Mouse (Mus musculus) midbrain, embryonic 16.5 days (tissue): ENCODE measurements at regions not wholly inside any gene's neighbourhood (a gene's known extent, or its start where the extent isn't known, plus 50 kb on each side); places are given as distances from the start of the nearest gene placed in this dataset.

Experiments
- ATAC-seq: fragments of 200-750 bp; cut with Nextera tagmentation; 2 replicates; pipeline ENCODE4 v1.8.0; 2017; ENCODE audit warnings: moderate TSS enrichment
- H3K27ac ChIP-seq: fragments of 300-500 bp; sonication (generic); 2 replicates; pipeline ENCODE4 v1.5.1; 2014; ENCODE audit warnings: mild to moderate bottlenecking, low read length, mixed read lengths
- H3K27me3 ChIP-seq: fragments of 300-500 bp; sonication (generic); 2 replicates; pipeline ENCODE4 v1.6.1; 2014; ENCODE audit warnings: low read depth, low read length, mixed read lengths; ENCODE audit not compliant: control insufficient read depth, insufficient read depth
- H3K36me3 ChIP-seq: fragments of 300-500 bp; sonication (generic); 2 replicates; pipeline ENCODE4 v1.6.1; 2014; ENCODE audit warnings: mild to moderate bottlenecking, low read length, moderate library complexity, mixed read lengths; ENCODE audit not compliant: control insufficient read depth, insufficient read depth
- H3K4me1 ChIP-seq: fragments of 300-500 bp; sonication (generic); 2 replicates; pipeline ENCODE4 v1.6.1; 2014; ENCODE audit warnings: mild to moderate bottlenecking, low read length, mixed read lengths; ENCODE audit not compliant: control insufficient read depth, insufficient read depth
- H3K4me2 ChIP-seq: fragments of 300-500 bp; sonication (generic); 2 replicates; pipeline ENCODE4 v1.6.1; 2014; ENCODE audit warnings: mild to moderate bottlenecking, low read length, mixed read lengths
- H3K4me3 ChIP-seq: fragments of 300-500 bp; sonication (generic); 2 replicates; pipeline ENCODE4 v1.5.1; 2014; ENCODE audit warnings: low read depth, mild to moderate bottlenecking, low read length, moderate library complexity, mixed read lengths
- H3K9ac ChIP-seq: fragments of 300-500 bp; sonication (generic); 2 replicates; pipeline ENCODE4 v1.6.1; 2014; ENCODE audit warnings: low read depth, low read length, mixed read lengths
- H3K9me3 ChIP-seq: fragments of 300-500 bp; sonication (generic); replicated peaks from 2 replicates; pipeline ENCODE4 v1.6.1; 2014; ENCODE audit warnings: mild to moderate bottlenecking, low read length, mixed read lengths; ENCODE audit not compliant: control insufficient read depth, poor library complexity, severe bottlenecking
- WGBS: fragments of 180-500 bp; shearing (Covaris S2); extraction: QIAGEN DNeasy Blood & Tissue Kit; methylation state at CpG from one replicate; pipeline ENCODE4 v1.1.7; 2014; 5-methylcytosine and 5-hydroxymethylcytosine counted together

GRCm38 (mm10) chr2:30743976-30744620 lies 59.4 kb downstream of the 1700001O22Rik start:
- no peaks in the 10 kb centered on the region for H3K9me3 ChIP-seq
- 2% methylated on average over 15 of the region's 15 CpGs for WGBS
- peak overlapping the region; percentile 36 for H3K4me2 ChIP-seq
- ATAC-seq: peak; percentile 75
- H3K36me3 ChIP-seq: no peaks in the 10 kb centered on the region
- H3K4me3 ChIP-seq: no peak overlapping the region
- no peaks in the 10 kb centered on the region for H3K27me3 ChIP-seq
- H3K9ac ChIP-seq: peak overlapping the region; percentile 52; the same call in 1 of the 2 replicates
- H3K27ac ChIP-seq: peak overlapping the region; percentile 86
- peaks cover 13% of the 10 kb centered on the region for H3K4me1 ChIP-seq

GRCm38 (mm10) chr2:30743265-30743846 lies 60.1 kb downstream of the 1700001O22Rik start:
- Histone ChIP-seq H3K4me3 (no peak overlapping the region), H3K9me3 (no peaks in the 10 kb centered on the region), H3K27ac (peak overlapping the region; percentile 86), H3K9ac (peak overlapping the region; percentile 52; the same call in 1 of the 2 replicates), H3K27me3 (no peaks in the 10 kb centered on the region), H3K4me2 (peak overlapping the region; percentile 36; the same call in 1 of the 2 replicates), H3K36me3 (no peaks in the 10 kb centered on the region), H3K4me1 (peaks cover 13% of the 10 kb centered on the region)
- peak; percentile 52 for ATAC-seq
- 43% methylated on average over 4 of the region's 4 CpGs for WGBS

GRCm38 (mm10) chr2:30741450-30741849 lies 62.0 kb downstream of the 1700001O22Rik start:
- Histone ChIP-seq H3K27me3 (no peaks in the 10 kb centered on the region), H3K27ac (no peak overlapping the region), H3K4me2 (no peak overlapping the region), H3K36me3 (no peaks in the 10 kb centered on the region), H3K4me1 (peaks cover 15% of the 10 kb centered on the region), H3K4me3 (no peak overlapping the region), H3K9me3 (no peaks in the 10 kb centered on the region), H3K9ac (no peak overlapping the region)
- 93% methylated on average over 2 of the region's 2 CpGs for WGBS
- no peak for ATAC-seq

- peak; percentile 32 for ATAC-seq
- H3K27ac ChIP-seq: peak overlapping the region; percentile 60; the same call in 1 of the 2 replicates
- 30% methylated on average over 5 of the region's 5 CpGs for WGBS
Measured at GRCm38 (mm10) chr2:30737759-30738158, 65.7 kb downstream of the 1700001O22Rik start.

GRCm38 (mm10) chr2:30736705-30737104 lies 66.8 kb downstream of the 1700001O22Rik start:
- H3K9me3 ChIP-seq: no peaks in the 10 kb centered on the region
- 0 out of 2 replicates have a peak, but pooled peaks cover 2% of the 10 kb centered on the region for H3K4me1 ChIP-seq
- H3K9ac ChIP-seq: no peak overlapping the region
- H3K4me3 ChIP-seq: no peak overlapping the region
- H3K27me3 ChIP-seq: no peaks in the 10 kb centered on the region
- H3K4me2 ChIP-seq: no peak overlapping the region
- 50% methylated on average over 6 of the region's 6 CpGs for WGBS
- peak overlapping the region; percentile 2; the same call in 1 of the 2 replicates for H3K27ac ChIP-seq
- no peaks in the 10 kb centered on the region for H3K36me3 ChIP-seq
- ATAC-seq: no peak

More at GRCm38 (mm10) chr2:30737759-30738158, 65.7 kb downstream of the 1700001O22Rik start:
- Histone ChIP-seq H3K4me1 (0 out of 2 replicates have a peak, but pooled peaks cover 2% of the 10 kb centered on the region), H3K4me3 (no peak overlapping the region), H3K27me3 (no peaks in the 10 kb centered on the region), H3K36me3 (no peaks in the 10 kb centered on the region), H3K4me2 (no peak overlapping the region), H3K9me3 (no peaks in the 10 kb centered on the region), H3K9ac (no peak overlapping the region)

- 0 out of 2 replicates have a peak, but pooled peaks cover 2% of the 10 kb centered on the region for H3K4me1 ChIP-seq
- H3K27ac ChIP-seq: no peak overlapping the region; the same call in 1 of the 2 replicates
- no peak overlapping the region for H3K4me3 ChIP-seq
- H3K9ac ChIP-seq: no peak overlapping the region
- H3K9me3 ChIP-seq: no peaks in the 10 kb centered on the region
- WGBS: 48% methylated on average over 2 of the region's 2 CpGs
- no peaks in the 10 kb centered on the region for H3K36me3 ChIP-seq
- no peak for ATAC-seq
- H3K27me3 ChIP-seq: no peaks in the 10 kb centered on the region
- H3K4me2 ChIP-seq: no peak overlapping the region
Measured at GRCm38 (mm10) chr2:30736236-30736635, 67.2 kb downstream of the 1700001O22Rik start.

GRCm38 (mm10) chr2:30733853-30734252 lies 69.6 kb downstream of the 1700001O22Rik start:
- ATAC-seq: no peak
- Histone ChIP-seq H3K4me3 (no peak overlapping the region), H3K9ac (no peak overlapping the region), H3K9me3 (no peaks in the 10 kb centered on the region), H3K36me3 (no peaks in the 10 kb centered on the region), H3K4me2 (no peak overlapping the region), H3K4me1 (0 out of 2 replicates have a peak, but pooled peaks cover 2% of the 10 kb centered on the region), H3K27ac (no peak overlapping the region), H3K27me3 (no peaks in the 10 kb centered on the region)
- WGBS: 21% methylated on average over 6 of the region's 6 CpGs

GRCm38 (mm10) chr2:30731832-30732231 lies 71.6 kb downstream of the 1700001O22Rik start:
- H3K27me3 ChIP-seq: no peaks in the 10 kb centered on the region
- H3K9me3 ChIP-seq: no peaks in the 10 kb centered on the region
- H3K27ac ChIP-seq: no peak overlapping the region
- H3K4me1 ChIP-seq: no peaks in the 10 kb centered on the region
- no peak overlapping the region for H3K9ac ChIP-seq
- no peak overlapping the region for H3K4me2 ChIP-seq
- H3K36me3 ChIP-seq: no peaks in the 10 kb centered on the region
- WGBS: 95% methylated on average over 5 of the region's 5 CpGs
- H3K4me3 ChIP-seq: no peak overlapping the region
- ATAC-seq: no peak

- Histone ChIP-seq H3K4me2 (no peak overlapping the region), H3K9ac (no peak overlapping the region), H3K9me3 (no peaks in the 10 kb centered on the region), H3K27me3 (no peaks in the 10 kb centered on the region), H3K4me1 (peaks cover 32% of the 10 kb centered on the region), H3K36me3 (no peaks in the 10 kb centered on the region), H3K27ac (no peak overlapping the region), H3K4me3 (no peak overlapping the region)
- 91% methylated on average over 6 of the region's 6 CpGs for WGBS
- ATAC-seq: no peak
Measured at GRCm38 (mm10) chr2:30727948-30728347, 75.5 kb downstream of the 1700001O22Rik start.
